Mouse (Mus musculus) lung, embryonic 15.5 days (tissue): ENCODE results near the gene Tubg2. TPM values are rescaled to one million over a fixed set of nuclear protein-coding genes. Genes with fewer than 3 reads are reported as not detected.

ENCODE experiments used
- ATAC-seq: fragments of 200-750 bp; cut with Nextera tagmentation; 2 replicates; pipeline ENCODE4 v1.8.0; 2017; ENCODE audit warnings: moderate number of reproducible peaks, borderline replicate concordance; ENCODE audit not compliant: low FRiP score, low TSS enrichment; ENCODE audit errors: extremely low read depth
- H3K27ac ChIP-seq: fragments of 300-500 bp; sonication (generic); 2 replicates; pipeline ENCODE4 v1.5.1; 2015; ENCODE audit warnings: moderate library complexity, mild to moderate bottlenecking, inconsistent platforms
- H3K27me3 ChIP-seq: fragments of 300-500 bp; sonication (generic); 2 replicates; pipeline ENCODE4 v1.6.1; 2015; ENCODE audit warnings: inconsistent platforms
- H3K36me3 ChIP-seq: fragments of 300-500 bp; sonication (generic); 2 replicates; pipeline ENCODE4 v1.6.1; 2015; ENCODE audit warnings: inconsistent platforms
- H3K4me1 ChIP-seq: fragments of 300-500 bp; sonication (generic); 2 replicates; pipeline ENCODE4 v1.6.1; 2015; ENCODE audit warnings: inconsistent platforms
- H3K4me2 ChIP-seq: fragments of 300-500 bp; sonication (generic); 2 replicates; pipeline ENCODE4 v1.6.1; 2015; ENCODE audit warnings: inconsistent platforms, mild to moderate bottlenecking, moderate library complexity
- H3K4me3 ChIP-seq: fragments of 300-500 bp; sonication (generic); 2 replicates; pipeline ENCODE4 v1.5.1; 2015; ENCODE audit warnings: mild to moderate bottlenecking, inconsistent platforms
- H3K9ac ChIP-seq: fragments of 300-500 bp; sonication (generic); 2 replicates; pipeline ENCODE4 v1.6.1; 2015; ENCODE audit warnings: inconsistent platforms
- H3K9me3 ChIP-seq: fragments of 300-500 bp; sonication (generic); 2 replicates; pipeline ENCODE4 v1.6.1; 2016; ENCODE audit warnings: inconsistent platforms
- WGBS: fragments of 180-500 bp; shearing (Covaris S2); methylation state at CpG from one replicate; pipeline ENCODE4 v1.1.7; 2015; 5-methylcytosine and 5-hydroxymethylcytosine counted together
- microRNA-seq: library from miRNA; unstranded; fragments of <30 nt; microRNA quantifications from one replicate; pipeline ENCODE4, GENCODE M21; 2016
- polyA plus RNA-seq: library from polyadenylated mRNA; unstranded; fragments of >200 nt; fragmentation: Nextera tagmentation; extraction: Ambion mirVana; gene quantifications from 2 replicates; pipeline ENCODE4 v1.2.1, GENCODE M21; 2015

Tubg2 gene
- polyA plus RNA-seq, 1 experiment from 2014 or later = 3.6 TPM

DNA sequence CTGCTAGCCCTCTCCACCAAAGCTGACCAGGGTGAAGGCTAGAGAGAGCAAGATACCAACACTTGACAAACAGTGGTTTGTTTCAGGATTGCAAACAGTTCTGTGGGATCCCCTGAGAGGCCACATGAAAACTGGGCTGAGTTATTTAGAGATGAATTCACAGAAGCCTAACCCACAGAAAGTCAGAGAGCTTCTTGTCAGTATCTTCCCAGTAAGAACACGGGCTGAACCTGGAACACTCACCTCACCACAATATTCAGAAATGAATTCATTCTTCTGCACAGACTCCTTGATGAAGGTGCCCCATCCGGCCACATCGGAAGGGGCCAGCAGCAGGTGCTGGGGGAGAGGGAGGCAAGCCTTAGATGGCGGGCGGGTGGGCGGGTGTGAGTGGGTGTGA, 38.9 kb downstream of the Tubg2 start:
- H3K9me3 ChIP-seq = no peaks in the 10 kb centered on the region
- H3K9ac ChIP-seq = no peak overlapping the region
- no peak overlapping the region for H3K4me3 ChIP-seq
- H3K27ac ChIP-seq = 0 out of 2 replicates have a peak overlapping the region, but pooled peaks have one; percentile 9
- H3K27me3 ChIP-seq = no peaks in the 10 kb centered on the region
- H3K4me1 ChIP-seq = peaks cover 25% of the 10 kb centered on the region
- 69% methylated on average over 6 of the region's 6 CpGs for WGBS
- peaks cover 35% of the 10 kb centered on the region for H3K36me3 ChIP-seq
- no peak overlapping the region for H3K4me2 ChIP-seq
- ATAC-seq = no peak

DNA sequence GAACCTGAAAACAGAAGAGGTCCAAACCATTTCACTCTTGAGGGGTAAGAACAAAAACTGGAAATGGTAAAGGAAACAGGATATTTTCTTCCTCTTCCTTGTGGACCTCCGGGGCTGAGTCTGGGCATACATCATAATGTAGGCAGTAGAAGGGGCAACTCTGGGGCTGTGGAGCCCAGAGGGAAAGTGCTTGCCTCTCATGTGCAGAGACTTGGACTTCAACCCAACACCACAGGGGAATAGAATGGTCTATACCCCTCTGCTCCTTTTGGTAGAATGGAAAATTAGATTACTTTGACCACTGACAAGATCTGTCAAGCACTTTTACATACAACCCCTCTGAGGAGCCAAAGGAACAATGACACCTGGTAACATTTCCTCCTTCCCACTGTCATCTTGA, 39.4 kb downstream of the Tubg2 start:
- Histone ChIP-seq H3K27me3 (no peaks in the 10 kb centered on the region), H3K4me3 (no peak overlapping the region), H3K9me3 (no peaks in the 10 kb centered on the region), H3K4me2 (no peak overlapping the region), H3K27ac (no peak overlapping the region), H3K4me1 (peaks cover 21% of the 10 kb centered on the region), H3K36me3 (peaks cover 40% of the 10 kb centered on the region), H3K9ac (no peak overlapping the region)
- ATAC-seq = no peak
- 82% methylated on average over 1 of the region's 1 CpGs for WGBS

DNA sequence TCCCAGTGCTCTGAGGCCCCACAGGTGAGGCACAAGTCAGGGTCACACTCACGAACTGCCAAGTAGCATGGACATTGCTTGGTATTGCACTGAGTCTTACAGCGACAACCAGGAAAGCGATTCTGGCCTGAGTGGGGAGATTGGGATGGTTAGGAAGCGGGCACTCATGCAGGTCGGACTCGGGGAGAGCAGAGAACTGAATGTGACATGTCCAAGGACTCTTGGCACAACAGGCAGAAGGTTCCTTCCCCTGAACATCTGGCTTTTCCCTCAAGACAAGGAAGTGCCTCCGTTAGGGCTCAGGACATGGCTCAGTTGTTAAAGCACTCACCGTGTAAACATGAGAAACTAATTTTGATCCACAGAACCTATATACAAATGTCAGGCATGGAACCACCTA, 39.9 kb downstream of the Tubg2 start:
- Histone ChIP-seq H3K4me3 (no peak overlapping the region), H3K9ac (no peak overlapping the region), H3K4me2 (no peak overlapping the region), H3K4me1 (peaks cover 16% of the 10 kb centered on the region), H3K9me3 (no peaks in the 10 kb centered on the region), H3K27ac (no peak overlapping the region), H3K27me3 (no peaks in the 10 kb centered on the region), H3K36me3 (peaks cover 45% of the 10 kb centered on the region)
- ATAC-seq = no peak
- 80% methylated on average over 8 of the region's 8 CpGs for WGBS

DNA sequence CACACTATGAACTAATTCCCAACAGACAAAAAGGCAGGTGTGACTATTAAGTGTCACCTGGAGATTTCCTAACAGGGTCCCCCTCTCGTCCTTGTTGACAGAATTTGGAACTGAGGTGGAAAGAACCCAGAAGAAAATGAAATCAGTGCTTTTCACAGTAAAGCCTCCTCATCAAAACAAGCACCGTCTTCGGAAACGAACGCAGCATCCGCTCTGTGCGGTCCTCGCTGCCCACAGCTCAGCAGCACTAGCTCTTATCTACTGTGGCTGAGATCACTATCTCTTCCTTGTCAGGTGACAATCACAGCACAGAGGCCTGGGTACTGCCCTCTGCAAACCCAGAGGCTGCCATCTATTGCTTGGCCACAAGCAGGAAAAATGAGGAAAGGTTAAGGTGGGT, 40.5 kb downstream of the Tubg2 start:
- ATAC-seq = no peak
- Histone ChIP-seq H3K27ac (no peak overlapping the region), H3K4me2 (no peak overlapping the region), H3K9me3 (no peaks in the 10 kb centered on the region), H3K4me1 (peaks cover 10% of the 10 kb centered on the region), H3K27me3 (no peaks in the 10 kb centered on the region), H3K4me3 (no peak overlapping the region), H3K9ac (no peak overlapping the region), H3K36me3 (peaks cover 49% of the 10 kb centered on the region)
- 85% methylated on average over 8 of the region's 8 CpGs for WGBS

DNA sequence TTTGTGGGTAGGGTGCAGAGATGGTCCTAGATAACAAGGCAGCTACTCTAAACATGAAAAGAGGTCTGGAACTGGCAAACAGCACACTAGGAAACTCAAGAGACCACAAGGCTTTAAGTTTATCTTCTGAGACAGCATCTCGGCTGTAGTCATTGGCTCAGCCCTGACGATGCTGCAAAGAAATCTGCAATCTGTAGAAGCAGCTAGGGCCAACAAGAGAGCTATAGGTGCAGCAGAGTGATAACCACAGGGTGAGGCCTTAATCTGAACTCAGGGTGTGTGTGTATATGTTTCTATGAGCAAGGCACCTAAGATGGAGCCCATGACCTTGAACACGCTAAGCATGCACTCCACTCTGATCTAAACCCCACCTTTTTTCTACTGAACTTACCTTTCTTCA, 43.8 kb downstream of the Tubg2 start:
- no peak for ATAC-seq
- Histone ChIP-seq H3K9ac (no peak overlapping the region), H3K4me3 (no peak overlapping the region), H3K27me3 (no peaks in the 10 kb centered on the region), H3K4me1 (no peaks in the 10 kb centered on the region), H3K9me3 (no peaks in the 10 kb centered on the region), H3K36me3 (peaks cover 57% of the 10 kb centered on the region), H3K27ac (no peak overlapping the region), H3K4me2 (no peak overlapping the region)
- 78% methylated on average over 3 of the region's 3 CpGs for WGBS

DNA sequence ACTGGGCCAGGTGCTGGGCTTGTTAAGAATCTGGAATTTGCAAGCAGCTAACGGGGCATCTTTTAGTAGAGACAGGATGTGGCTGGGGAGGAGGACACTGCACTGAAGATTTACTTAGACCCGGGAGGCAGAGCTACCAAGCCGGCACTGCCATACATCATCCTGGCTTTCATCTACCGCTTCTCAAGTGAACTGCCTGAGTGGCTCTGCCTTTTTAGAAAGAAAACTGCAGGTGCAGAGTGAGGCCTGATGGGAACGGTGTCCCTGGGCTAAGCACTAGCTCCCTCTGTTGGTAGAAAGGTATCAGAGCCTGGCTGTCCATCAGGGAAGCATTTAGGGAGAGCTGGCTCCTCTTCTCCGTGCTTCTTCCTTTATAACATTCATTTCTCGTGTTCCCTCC, 45.3 kb downstream of the Tubg2 start:
- Histone ChIP-seq H3K4me2 (no peak overlapping the region), H3K9me3 (no peaks in the 10 kb centered on the region), H3K27me3 (no peaks in the 10 kb centered on the region), H3K4me1 (no peaks in the 10 kb centered on the region), H3K36me3 (peaks cover 66% of the 10 kb centered on the region), H3K27ac (no peak overlapping the region), H3K9ac (no peak overlapping the region), H3K4me3 (no peak overlapping the region)
- WGBS = 21% methylated on average over 7 of the region's 7 CpGs
- no peak for ATAC-seq

Small RNA genes lying within 50 kb of the gene (microRNA-seq; reads per million reads assigned to microRNA genes)
- gene Gm27626 = not detected

Other genes with a start within 250 kb of the Tubg2 start
- gene Stat3, start 216.4 kb upstream of the Tubg2 start, polyA plus RNA-seq = 41.2 and 53.4 TPM in 2 replicates
- gene Cavin1, start 185.0 kb upstream of the Tubg2 start, polyA plus RNA-seq = 392 and 425 TPM in 2 replicates
- gene Atp6v0a1, start 146.5 kb upstream of the Tubg2 start, polyA plus RNA-seq = 36.7 and 37.8 TPM in 2 replicates
- 20.4 and 22.5 TPM in 2 replicates for gene Naglu, start 85.9 kb upstream of the Tubg2 start, polyA plus RNA-seq
- gene Hsd17b1, start 77.5 kb upstream of the Tubg2 start, polyA plus RNA-seq = 0.11 and 0.15 TPM in 2 replicates
- gene Coasy, start 73.3 kb upstream of the Tubg2 start, polyA plus RNA-seq = 42.8 and 43.2 TPM in 2 replicates
- gene Mlx, start 68.6 kb upstream of the Tubg2 start, polyA plus RNA-seq = 43.4 and 54.1 TPM in 2 replicates
- gene Psmc3ip, start 60.5 kb upstream of the Tubg2 start, polyA plus RNA-seq = 35.1 and 37.5 TPM in 2 replicates
- gene Retreg3, start 36.0 kb upstream of the Tubg2 start, polyA plus RNA-seq = 21.8 and 22.1 TPM in 2 replicates
- 89.6 and 90.6 TPM in 2 replicates for gene Tubg1, start 36.0 kb upstream of the Tubg2 start, polyA plus RNA-seq
- gene Cntnap1, start 14.6 kb downstream of the Tubg2 start, polyA plus RNA-seq = 1.1 and 1.4 TPM in 2 replicates
- 19.8 and 19.9 TPM in 2 replicates for gene Plekhh3, start 15.4 kb downstream of the Tubg2 start, polyA plus RNA-seq
- 0.24 and 0.55 TPM in 2 replicates for gene Ccr10, start 19.5 kb downstream of the Tubg2 start, polyA plus RNA-seq
- gene Ezh1, start 70.6 kb downstream of the Tubg2 start, polyA plus RNA-seq = 16.2 and 19.2 TPM in 2 replicates
- gene Ramp2, start 90.1 kb downstream of the Tubg2 start, polyA plus RNA-seq = 264 and 286 TPM in 2 replicates
- gene Vps25, start 97.8 kb downstream of the Tubg2 start, polyA plus RNA-seq = 127 and 128 TPM in 2 replicates
- 3.7 and 5.0 TPM in 2 replicates for gene Wnk4, start 104.7 kb downstream of the Tubg2 start, polyA plus RNA-seq
- 1.3 and 1.7 TPM in 2 replicates for gene Cntd1, start 123.1 kb downstream of the Tubg2 start, polyA plus RNA-seq
- gene Coa3, start 123.2 kb downstream of the Tubg2 start, polyA plus RNA-seq = 189 and 194 TPM in 2 replicates
- 146 and 165 TPM in 2 replicates for gene Becn1, start 146.4 kb downstream of the Tubg2 start, polyA plus RNA-seq
- 130 and 133 TPM in 2 replicates for gene Psme3, start 160.3 kb downstream of the Tubg2 start, polyA plus RNA-seq
- 0.81 and 1.2 TPM in 2 replicates for gene Aoc2, start 169.2 kb downstream of the Tubg2 start, polyA plus RNA-seq
- gene Aoc3, start 174.7 kb downstream of the Tubg2 start, polyA plus RNA-seq = 1.3 and 1.4 TPM in 2 replicates
- not detected in 2 replicates for gene G6pc, start 211.7 kb downstream of the Tubg2 start, polyA plus RNA-seq